Mouse (Mus musculus): ENCODE measurements around the gene Nup210l. TPM values are rescaled to one million over a fixed set of nuclear protein-coding genes. Genes with fewer than 3 reads are reported as not detected.

The Nup210l gene
- 0.87 TPM for polyA plus RNA-seq (2014; fragmentation: Illumina TruSeq; extraction: RNeasy Lipid Tissue Mini Kit (QIAGEN cat#74804); ENCODE audit: low read depth, low replicate concordance)

GRCm38 (mm10) chr3:90103938-90104337 lies at the start of gene Nup210l:
Nup210l (plus strand) TSS chr3:90104132.

GRCm38 (mm10) chr3:90072294-90072693 lies 31.6 kb upstream of the Nup210l start, which contains the start of gene Tpm3:
Tpm3 (plus strand) TSS chr3:90072649.

GRCm38 (mm10) chr3:90213377-90213866 lies 109.5 kb downstream of the Nup210l start, which contains the start of the genes Rps27 and Rab13:
Rps27 (minus strand) TSS chr3:90213651.
Rab13 (plus strand) TSS chr3:90213695.

GRCm38 (mm10) chr3:90231507-90232333 lies 127.8 kb downstream of the Nup210l start, which contains the start of gene Jtb:
Jtb (plus strand) TSS chr3:90231597.

GRCm38 (mm10) chr3:90242984-90243775 lies 139.2 kb downstream of the Nup210l start, which contains the start of gene Creb3l4:
Creb3l4 (minus strand) TSS chr3:90243512.

GRCm38 (mm10) chr3:90247960-90248745 lies 144.2 kb downstream of the Nup210l start, which contains the start of gene Slc39a1:
Slc39a1 (plus strand) TSS chr3:90248172.

GRCm38 (mm10) chr3:90253653-90254418 lies 149.9 kb downstream of the Nup210l start, which contains the start of gene Crtc2:
Crtc2 (plus strand) TSS chr3:90254163.

Other genes starting within 250 kb of the Nup210l start
- gene Il6ra, start 190.9 kb upstream of the Nup210l start, polyA plus RNA-seq (2014; fragmentation: Illumina TruSeq; extraction: RNeasy Lipid Tissue Mini Kit (QIAGEN cat#74804); ENCODE audit: low read depth, low replicate concordance): 3.1 TPM
- 18.3 TPM for gene Atp8b2, start 140.6 kb upstream of the Nup210l start, polyA plus RNA-seq (2014; fragmentation: Illumina TruSeq; extraction: RNeasy Lipid Tissue Mini Kit (QIAGEN cat#74804); ENCODE audit: low read depth, low replicate concordance)
- 93.4 TPM for gene Hax1, start 105.4 kb upstream of the Nup210l start, polyA plus RNA-seq (2014; fragmentation: Illumina TruSeq; extraction: RNeasy Lipid Tissue Mini Kit (QIAGEN cat#74804); ENCODE audit: low read depth, low replicate concordance)
- 123 TPM for gene 4933434E20Rik, start 52.5 kb upstream of the Nup210l start, polyA plus RNA-seq (2014; fragmentation: Illumina TruSeq; extraction: RNeasy Lipid Tissue Mini Kit (QIAGEN cat#74804); ENCODE audit: low read depth, low replicate concordance)
- 111 TPM for gene Ubap2l, start 51.5 kb upstream of the Nup210l start, polyA plus RNA-seq (2014; fragmentation: Illumina TruSeq; extraction: RNeasy Lipid Tissue Mini Kit (QIAGEN cat#74804); ENCODE audit: low read depth, low replicate concordance)
- 243 TPM for gene Tpm3, start 31.5 kb upstream of the Nup210l start, polyA plus RNA-seq (2014; fragmentation: Illumina TruSeq; extraction: RNeasy Lipid Tissue Mini Kit (QIAGEN cat#74804); ENCODE audit: low read depth, low replicate concordance)
- gene Rps27, start 109.5 kb downstream of the Nup210l start, polyA plus RNA-seq (2014; fragmentation: Illumina TruSeq; extraction: RNeasy Lipid Tissue Mini Kit (QIAGEN cat#74804); ENCODE audit: low read depth, low replicate concordance): 1,166 TPM
- gene Rab13, start 109.6 kb downstream of the Nup210l start, polyA plus RNA-seq (2014; fragmentation: Illumina TruSeq; extraction: RNeasy Lipid Tissue Mini Kit (QIAGEN cat#74804); ENCODE audit: low read depth, low replicate concordance): 12.6 TPM
- 140 TPM for gene Jtb, start 127.5 kb downstream of the Nup210l start, polyA plus RNA-seq (2014; fragmentation: Illumina TruSeq; extraction: RNeasy Lipid Tissue Mini Kit (QIAGEN cat#74804); ENCODE audit: low read depth, low replicate concordance)
- 0.70 TPM for gene Creb3l4, start 139.4 kb downstream of the Nup210l start, polyA plus RNA-seq (2014; fragmentation: Illumina TruSeq; extraction: RNeasy Lipid Tissue Mini Kit (QIAGEN cat#74804); ENCODE audit: low read depth, low replicate concordance)
- 118 TPM for gene Slc39a1, start 144.0 kb downstream of the Nup210l start, polyA plus RNA-seq (2014; fragmentation: Illumina TruSeq; extraction: RNeasy Lipid Tissue Mini Kit (QIAGEN cat#74804); ENCODE audit: low read depth, low replicate concordance)
- 9.7 TPM for gene Crtc2, start 150.0 kb downstream of the Nup210l start, polyA plus RNA-seq (2014; fragmentation: Illumina TruSeq; extraction: RNeasy Lipid Tissue Mini Kit (QIAGEN cat#74804); ENCODE audit: low read depth, low replicate concordance)
- gene Dennd4b, start 161.1 kb downstream of the Nup210l start, polyA plus RNA-seq (2014; fragmentation: Illumina TruSeq; extraction: RNeasy Lipid Tissue Mini Kit (QIAGEN cat#74804); ENCODE audit: low read depth, low replicate concordance): 0.99 TPM
- 58.7 TPM for gene Gatad2b, start 189.0 kb downstream of the Nup210l start, polyA plus RNA-seq (2014; fragmentation: Illumina TruSeq; extraction: RNeasy Lipid Tissue Mini Kit (QIAGEN cat#74804); ENCODE audit: low read depth, low replicate concordance)

Measured in adrenal gland, adult 10 weeks (tissue).